Mouse (Mus musculus) 416B (cell line): Measurements from ENCODE around the gene Zscan29.
A peak's percentile ranks its signal among the peaks of the same experiment; 100 is the strongest.
"Not testable (repeated sequence)": the region's sequence is repeated elsewhere in the genome, so short reads cannot be mapped to it uniquely, and the experiment has no call there.

ENCODE experiments used
- DNase-seq: peaks from one replicate; pipeline ENCODE4 v3.0.0; 2011; ENCODE audit warnings: low read depth

Zscan29 gene

GRCm38 (mm10) chr2:121137371-121137770 is 33.6 kb downstream of the Zscan29 start:
- DNase-seq = peak; percentile 70

GRCm38 (mm10) chr2:121132822-121133221 is 38.1 kb downstream of the Zscan29 start:
- no peak for DNase-seq

DNA sequence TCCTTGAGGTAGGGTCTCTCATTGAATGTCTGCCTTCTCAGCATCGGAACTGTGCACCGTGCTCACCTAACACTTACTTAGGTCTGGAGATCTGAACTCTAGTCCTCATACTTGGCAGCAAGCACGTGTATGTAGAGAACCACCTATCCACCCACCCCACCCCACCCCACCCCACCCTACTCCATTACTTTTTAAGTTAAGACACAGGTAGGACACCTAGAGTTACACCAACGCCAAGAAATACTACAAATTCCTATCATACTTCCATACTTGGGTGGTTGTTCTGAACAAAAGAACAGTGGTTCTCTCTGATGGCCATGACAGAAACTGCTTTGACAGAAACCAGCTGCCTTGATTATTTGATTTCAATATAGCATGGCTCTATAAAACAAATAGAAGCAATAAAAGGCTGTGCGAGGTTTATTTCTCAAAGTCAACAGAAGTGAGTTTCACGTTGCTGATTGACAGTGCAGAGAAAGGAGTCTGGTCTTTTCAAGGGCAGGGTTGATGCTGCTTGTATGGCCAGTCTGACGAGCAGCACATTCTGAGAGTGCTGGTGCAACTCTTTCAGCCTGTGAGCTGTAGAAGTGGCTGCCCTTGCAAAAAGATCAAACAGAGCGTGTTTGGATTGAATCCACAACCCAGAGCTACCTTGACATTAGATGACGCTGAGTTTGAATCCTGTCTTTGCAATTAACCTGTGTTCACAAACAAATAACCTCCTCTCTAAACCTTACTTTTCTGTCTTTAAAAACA is 41.9 kb downstream of the Zscan29 start:
- no peak for DNase-seq

GRCm38 (mm10) chr2:121127536-121127935 is 43.4 kb downstream of the Zscan29 start:
- DNase-seq = no peak

DNA sequence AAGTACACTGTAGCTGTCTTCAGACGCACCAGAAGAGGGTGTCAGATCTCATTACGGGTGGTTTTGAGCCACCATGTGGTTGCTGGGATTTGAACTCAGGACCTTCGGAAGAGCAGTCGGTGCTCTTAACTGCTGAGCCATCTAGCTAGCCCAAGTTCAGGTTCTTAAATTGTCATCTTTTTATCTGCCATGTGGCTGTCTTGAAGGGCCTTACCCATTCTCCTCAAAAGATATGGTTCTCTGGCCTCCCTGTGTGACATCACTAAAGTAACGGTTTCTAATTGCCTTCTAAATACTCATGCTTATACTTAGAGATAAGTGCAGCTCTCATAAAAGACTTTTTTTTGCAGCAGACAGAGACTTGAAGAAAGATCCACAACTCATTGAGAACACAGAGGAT is 44.6 kb downstream of the Zscan29 start:
- DNase-seq = not testable (repeated sequence)

GRCm38 (mm10) chr2:121119260-121119659 is 51.7 kb downstream of the Zscan29 start:
- DNase-seq = no peak

- DNase-seq = no peak
Observed at GRCm38 (mm10) chr2:121115418-121115817, 55.5 kb downstream of the Zscan29 start.

DNA sequence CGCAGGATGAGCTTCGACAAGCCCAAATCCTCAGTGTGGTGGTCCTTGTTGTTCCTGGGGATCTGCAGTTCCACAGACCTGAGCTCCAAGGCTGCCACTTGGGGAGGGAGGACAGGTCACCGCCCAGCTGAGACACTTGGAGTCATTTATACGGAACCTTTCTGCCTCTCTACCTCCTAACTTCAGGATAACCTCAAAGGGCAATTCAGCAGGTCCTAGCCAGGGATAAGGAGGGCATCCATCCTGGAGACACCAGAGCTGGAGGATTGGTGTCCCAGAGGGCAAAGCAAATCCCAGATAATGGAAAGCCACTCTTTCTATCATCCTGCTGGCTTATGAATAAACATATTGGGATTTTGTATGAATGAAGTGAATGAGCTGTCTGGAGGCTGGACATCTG is 61.2 kb downstream of the Zscan29 start, which contains the start of gene Tgm7:
Gene Tgm7, minus strand, starts transcription at position 101 of the 400 bp plus-strand sequence.
- no peak for DNase-seq
